Mouse (Mus musculus) liver, adult 2 months (tissue): ENCODE results near the gene Ice1. TPM values are rescaled to one million over a fixed set of nuclear protein-coding genes. Genes with fewer than 3 reads are reported as not detected.

Experiments used
- DNase-seq: peaks from one replicate; pipeline ENCODE4 v3.0.0-alpha.2; 2011; ENCODE audit warnings: low read depth, low spot score; ENCODE audit errors: extremely low read depth
- H3K27ac ChIP-seq: fragments of 200-500 bp; replicated peaks from 2 replicates; pipeline ENCODE4 v1.5.1; 2012; ENCODE audit warnings: low read depth, mild to moderate bottlenecking, control low read depth, inconsistent platforms, low read length; ENCODE audit not compliant: insufficient read depth
- H3K27me3 ChIP-seq: fragments of 200-500 bp; 2 replicates; pipeline ENCODE4 v1.6.1; 2012; ENCODE audit warnings: mild to moderate bottlenecking, moderate library complexity, low read length, inconsistent platforms; ENCODE audit not compliant: control insufficient read depth, insufficient read depth
- H3K36me3 ChIP-seq: fragments of 200-500 bp; 2 replicates; pipeline ENCODE4 v1.6.1; 2012; ENCODE audit warnings: low read length, inconsistent platforms; ENCODE audit not compliant: control insufficient read depth, insufficient read depth
- H3K4me1 ChIP-seq: fragments of 200-500 bp; 2 replicates; pipeline ENCODE4 v1.6.1; 2011; ENCODE audit warnings: low read length; ENCODE audit not compliant: control insufficient read depth, insufficient read depth
- H3K4me3 ChIP-seq: fragments of 200-500 bp; 2 replicates; pipeline ENCODE4 v1.5.1; 2011; ENCODE audit warnings: low read depth, mild to moderate bottlenecking, control low read depth, low read length, moderate library complexity; ENCODE audit not compliant: insufficient read depth
- H3K79me2 ChIP-seq: fragments of 200-500 bp; 2 replicates; pipeline ENCODE4 v1.6.1; 2012; ENCODE audit warnings: inconsistent platforms, mild to moderate bottlenecking, low read length, moderate library complexity; ENCODE audit not compliant: control insufficient read depth, insufficient read depth
- H3K9ac ChIP-seq: fragments of 200-500 bp; 2 replicates; pipeline ENCODE4 v1.6.1; 2012; ENCODE audit warnings: low read depth, mild to moderate bottlenecking, control low read depth, inconsistent platforms, low read length
- CTCF ChIP-seq: fragments of 200-500 bp; IDR thresholded peaks from 2 replicates; pipeline ENCODE4 v1.5.1; 2011; ENCODE audit warnings: low read depth, low read length, control low read depth
- POLR2A ChIP-seq: fragments of 200-500 bp; IDR thresholded peaks from 2 replicates; pipeline ENCODE4 v1.6.1; 2011; ENCODE audit warnings: low read length, control low read depth; ENCODE audit not compliant: insufficient read depth; ENCODE audit errors: extremely low read depth
- WGBS: fragments of 180-500 bp; shearing (Covaris S2); methylation state at CpG from one replicate; pipeline ENCODE4 v1.1.7; 2018; 5-methylcytosine and 5-hydroxymethylcytosine counted together
- polyA plus RNA-seq: library from polyadenylated mRNA; depleted of rRNA; stranded (reverse); fragments of >200 nt; gene quantifications from 2 replicates; pipeline ENCODE4 v1.2.3, GENCODE M21; 2012
- total RNA-seq: library from RNA; depleted of rRNA; stranded (reverse); fragments of >200 nt; gene quantifications from 2 replicates; pipeline ENCODE4 v1.2.3, GENCODE M21; 2014

The Ice1 gene
- total and polyA plus RNA-seq, 2 experiments, result 8.5 to 12.2 TPM

GRCm38 (mm10) chr13:70643408-70644082 lies 6.1 kb upstream of the Ice1 start:
- peak; percentile 52 for DNase-seq
- Histone ChIP-seq H3K79me2 (no peaks in the 10 kb centered on the region), H3K4me3 (no peak overlapping the region), H3K4me1 (peaks cover 2% of the 10 kb centered on the region), H3K9ac (no peak overlapping the region), H3K27ac (no peak overlapping the region), H3K36me3 (no peaks in the 10 kb centered on the region), H3K27me3 (no peaks in the 10 kb centered on the region)
- 22% methylated on average over 10 of the region's 10 CpGs for WGBS
- TF ChIP-seq CTCF (peak; percentile 35; the same call in 1 of the 2 replicates), POLR2A (no peak)

- TF ChIP-seq CTCF, result no peak
- TF ChIP-seq POLR2A, result no peak
- no peak for DNase-seq
- WGBS, result 80% methylated on average over 4 of the region's 4 CpGs
These were observed 4.5 kb upstream of the Ice1 start for GRCm38 (mm10) chr13:70641941-70642340.

GRCm38 (mm10) chr13:70641381-70641780 lies 3.9 kb upstream of the Ice1 start:
- H3K9ac ChIP-seq, result no peak overlapping the region
- H3K36me3 ChIP-seq, result no peaks in the 10 kb centered on the region
- H3K27me3 ChIP-seq, result no peaks in the 10 kb centered on the region
- peaks cover 5% of the 10 kb centered on the region for H3K79me2 ChIP-seq
- no peak overlapping the region for H3K4me3 ChIP-seq
- TF ChIP-seq POLR2A (no peak), CTCF (no peak)
- peaks cover 7% of the 10 kb centered on the region for H3K4me1 ChIP-seq
- 23% methylated on average over 5 of the region's 5 CpGs for WGBS
- DNase-seq, result peak; percentile 85
- no peak overlapping the region for H3K27ac ChIP-seq

More at GRCm38 (mm10) chr13:70641941-70642340, 4.5 kb upstream of the Ice1 start:
- H3K4me1 ChIP-seq, result peaks cover 2% of the 10 kb centered on the region
- H3K79me2 ChIP-seq, result no peaks in the 10 kb centered on the region; the same call in 1 of the 2 replicates
- no peak overlapping the region for H3K27ac ChIP-seq
- H3K36me3 ChIP-seq, result no peaks in the 10 kb centered on the region
- no peaks in the 10 kb centered on the region for H3K27me3 ChIP-seq
- no peak overlapping the region for H3K4me3 ChIP-seq
- no peak overlapping the region for H3K9ac ChIP-seq

- Histone ChIP-seq H3K4me3 (no peak overlapping the region), H3K9ac (no peak overlapping the region), H3K27me3 (no peaks in the 10 kb centered on the region), H3K36me3 (no peaks in the 10 kb centered on the region), H3K79me2 (peaks cover 13% of the 10 kb centered on the region), H3K27ac (no peak overlapping the region), H3K4me1 (peaks cover 13% of the 10 kb centered on the region)
- TF ChIP-seq CTCF (no peak), POLR2A (no peak)
- DNase-seq, result no peak
- WGBS, result 70% methylated on average over 3 of the region's 3 CpGs
These were observed 2.2 kb upstream of the Ice1 start for GRCm38 (mm10) chr13:70639639-70640038.

GRCm38 (mm10) chr13:70637662-70638291 lies 343 bp upstream of the Ice1 start:
- Histone ChIP-seq H3K4me3 (peak overlapping the region; percentile 81), H3K9ac (peak overlapping the region; percentile 79), H3K27me3 (no peaks in the 10 kb centered on the region), H3K27ac (peak overlapping the region; percentile 90), H3K36me3 (no peaks in the 10 kb centered on the region), H3K79me2 (peaks cover 18% of the 10 kb centered on the region), H3K4me1 (peaks cover 13% of the 10 kb centered on the region)
- DNase-seq, result peak; percentile 86
- TF ChIP-seq CTCF, result peak; percentile 66
- peak; percentile 70 for TF ChIP-seq POLR2A
- under 1% methylated on average over 42 of the region's 42 CpGs for WGBS

- Histone ChIP-seq H3K27me3 (no peaks in the 10 kb centered on the region), H3K4me1 (peaks cover 13% of the 10 kb centered on the region), H3K4me3 (peak overlapping the region; percentile 81), H3K9ac (peak overlapping the region; percentile 47; the same call in 1 of the 2 replicates), H3K27ac (no peak overlapping the region), H3K79me2 (peaks cover 27% of the 10 kb centered on the region), H3K36me3 (no peaks in the 10 kb centered on the region)
- TF ChIP-seq CTCF, result no peak
- no peak for TF ChIP-seq POLR2A
- 20% methylated on average over 10 of the region's 10 CpGs for WGBS
- no peak for DNase-seq
These were observed 728 bp downstream of the Ice1 start for GRCm38 (mm10) chr13:70636706-70637105.
